Mouse (Mus musculus) embryo, embryonic 11.5 days (tissue): ENCODE measurements around the gene Inpp1.
A peak's percentile ranks its signal among the peaks of the same experiment; 100 is the strongest.

Experiments
- DNase-seq: peaks from one replicate; pipeline ENCODE4 v3.0.0-alpha.2; 2012; ENCODE audit warnings: low read depth, low spot score

Inpp1 gene

GRCm38 (mm10) chr1:52792701-52793100 is 24.8 kb downstream of the Inpp1 start:
- DNase-seq, result no peak

- no peak for DNase-seq
Observed at GRCm38 (mm10) chr1:52787254-52787653, 30.2 kb downstream of the Inpp1 start.

GRCm38 (mm10) chr1:52765176-52766111 is 52.0 kb downstream of the Inpp1 start:
- DNase-seq, result no peak

GRCm38 (mm10) chr1:52763894-52764809 is 53.3 kb downstream of the Inpp1 start:
- no peak for DNase-seq

- no peak for DNase-seq
Observed at GRCm38 (mm10) chr1:52758174-52758573, 59.3 kb downstream of the Inpp1 start.

GRCm38 (mm10) chr1:52754331-52754730 is 63.2 kb downstream of the Inpp1 start:
- DNase-seq, result no peak

- no peak for DNase-seq
Observed at GRCm38 (mm10) chr1:52753828-52754227, 63.7 kb downstream of the Inpp1 start.

- no peak for DNase-seq
Observed at GRCm38 (mm10) chr1:52752706-52753105, 64.8 kb downstream of the Inpp1 start.

- DNase-seq, result no peak
Observed at GRCm38 (mm10) chr1:52751634-52752033, 65.9 kb downstream of the Inpp1 start.

GRCm38 (mm10) chr1:52749978-52750377 is 67.5 kb downstream of the Inpp1 start:
- no peak for DNase-seq

GRCm38 (mm10) chr1:52748260-52748659 is 69.2 kb downstream of the Inpp1 start:
- DNase-seq, result peak; percentile 55

- no peak for DNase-seq
Observed at GRCm38 (mm10) chr1:52742567-52742966, 74.9 kb downstream of the Inpp1 start.
